Mouse (Mus musculus): ENCODE measurements at regions not wholly inside any gene's neighbourhood (a gene's known extent, or its start where the extent isn't known, plus 50 kb on each side); places are given as distances from the start of the nearest gene placed in this dataset.

- TF ChIP-seq CHD2 (IDR thresholded peaks at IDR 0.05; ENCODE audit: low read depth, low read length) (no peak), ZNF384 (IDR thresholded peaks at IDR 0.05; ENCODE audit: low read depth, low read length) (no peak), MAFK (IDR thresholded peaks at IDR 0.05; ENCODE audit: insufficient read depth, low read depth, low read length) (no peak), HCFC1 (IDR thresholded peaks at IDR 0.05; ENCODE audit: borderline replicate concordance, insufficient read depth, low read length) (no peak)
Measured at GRCm38 (mm10) chr8:18467511-18467910, 510.5 kb downstream of the Defb40 start.
